Mouse (Mus musculus): ENCODE results near the gene Kmt5c. TPM values are rescaled to one million over a fixed set of nuclear protein-coding genes. Genes with fewer than 3 reads are reported as not detected.

The Kmt5c gene
- polyA plus RNA-seq, 2 experiments: 37.8 to 78.7 TPM

- H3K4me2 ChIP-seq (ENCODE audit: low read depth): peak overlapping the region; percentile 95
- H3K36me3 ChIP-seq (replicated peaks; ENCODE audit: control insufficient read depth, insufficient read depth, low read depth): peaks cover 15% of the 10 kb centered on the region
- TF ChIP-seq CTCF (IDR thresholded peaks at IDR 0.05; ENCODE audit: low read depth): no peak
- TF ChIP-seq EP300 (IDR thresholded peaks at IDR 0.05; ENCODE audit: low read depth): no peak
- H3K4me3 ChIP-seq (ENCODE audit: insufficient read depth in 1 of 2, low read depth in 2 of 2, low read length in 2 of 2): peak overlapping the region; percentile 69 to 99
- H3K9ac ChIP-seq (replicated peaks): peak overlapping the region; percentile 76
- no peak for DNase-seq (ENCODE audit: low read depth in 3 of 3, low spot score in 3 of 3)
- peak overlapping the region; percentile 74 for H3K27ac ChIP-seq
- peaks cover 54 to 62% of the 10 kb centered on the region in 2 experiments for H3K4me1 ChIP-seq (replicated peaks; ENCODE audit: control insufficient read depth in 2 of 2, insufficient read depth in 2 of 2, low read length in 1 of 2)
- 55% methylated on average over 6 of the region's 6 CpGs for WGBS (ENCODE audit: insufficient replicate concordance)
- H3K9me3 ChIP-seq (ENCODE audit: control insufficient read depth, low read length): no peaks in the 10 kb centered on the region
- no peaks in the 10 kb centered on the region for H3K27me3 ChIP-seq (ENCODE audit: control insufficient read depth, insufficient read depth, low read length)
- no peak for ATAC-seq (ENCODE audit: insufficient read depth)
Observed at GRCm38 (mm10) chr7:4742482-4742819, 2.5 kb downstream of the Kmt5c start.

GRCm38 (mm10) chr7:4743354-4743753, 3.4 kb downstream of the Kmt5c start:
- H3K4me2 ChIP-seq (ENCODE audit: low read depth): peak overlapping the region; percentile 95
- H3K4me1 ChIP-seq (replicated peaks; ENCODE audit: control insufficient read depth in 2 of 2, insufficient read depth in 2 of 2, low read length in 1 of 2): peaks cover 63 to 71% of the 10 kb centered on the region in 2 experiments
- peak overlapping the region; percentile 69 to 99 for H3K4me3 ChIP-seq (ENCODE audit: insufficient read depth in 1 of 2, low read depth in 2 of 2, low read length in 2 of 2)
- peak overlapping the region; percentile 76 for H3K9ac ChIP-seq (replicated peaks)
- peaks cover 15% of the 10 kb centered on the region for H3K36me3 ChIP-seq (replicated peaks; ENCODE audit: control insufficient read depth, insufficient read depth, low read depth)
- H3K27ac ChIP-seq: peak overlapping the region; percentile 74
- 17% methylated on average over 2 of the region's 2 CpGs for WGBS (ENCODE audit: insufficient replicate concordance)
- TF ChIP-seq EP300 (IDR thresholded peaks at IDR 0.05; ENCODE audit: low read depth) (peak; percentile 89), CTCF (IDR thresholded peaks at IDR 0.05; ENCODE audit: low read depth) (no peak)
- H3K9me3 ChIP-seq (ENCODE audit: control insufficient read depth, low read length): no peaks in the 10 kb centered on the region
- peak in 1 of 3 experiments; percentile 84 for DNase-seq (ENCODE audit: low read depth in 3 of 3, low spot score in 3 of 3)
- no peaks in the 10 kb centered on the region for H3K27me3 ChIP-seq (ENCODE audit: control insufficient read depth, insufficient read depth, low read length)
- peak; percentile 2; the same call in 1 of the 2 replicates for ATAC-seq (ENCODE audit: insufficient read depth)

GRCm38 (mm10) chr7:4744886-4745285, 5.0 kb downstream of the Kmt5c start:
- Histone ChIP-seq H3K9ac (replicated peaks) (peak overlapping the region; percentile 76), H3K4me2 (ENCODE audit: low read depth) (peak overlapping the region; percentile 95)
- no peak for ATAC-seq (ENCODE audit: insufficient read depth)

GRCm38 (mm10) chr7:4746326-4746980, 6.5 kb downstream of the Kmt5c start:
- Histone ChIP-seq H3K4me3 (ENCODE audit: insufficient read depth in 1 of 2, low read depth in 2 of 2, low read length in 2 of 2) (no peak overlapping the region), H3K27me3 (ENCODE audit: control insufficient read depth, insufficient read depth, low read length) (no peaks in the 10 kb centered on the region), H3K4me2 (ENCODE audit: low read depth) (peak overlapping the region; percentile 95), H3K9ac (replicated peaks) (peak overlapping the region; percentile 61), H3K27ac (peak overlapping the region; percentile 97), H3K36me3 (replicated peaks; ENCODE audit: control insufficient read depth, insufficient read depth, low read depth) (peaks cover 15% of the 10 kb centered on the region), H3K9me3 (ENCODE audit: control insufficient read depth, low read length) (no peaks in the 10 kb centered on the region), H3K4me1 (replicated peaks; ENCODE audit: control insufficient read depth in 2 of 2, insufficient read depth in 2 of 2, low read length in 1 of 2) (peaks cover 72 to 81% of the 10 kb centered on the region in 2 experiments)
- ATAC-seq (ENCODE audit: insufficient read depth) (no peak), DNase-seq (ENCODE audit: low read depth in 3 of 3, low spot score in 3 of 3) (no peak)
- TF ChIP-seq EP300 (IDR thresholded peaks at IDR 0.05; ENCODE audit: low read depth) (no peak), CTCF (IDR thresholded peaks at IDR 0.05; ENCODE audit: low read depth) (no peak)
- 80% methylated on average over 22 of the region's 22 CpGs for WGBS (ENCODE audit: insufficient replicate concordance)

More at GRCm38 (mm10) chr7:4744886-4745285, 5.0 kb downstream of the Kmt5c start:
- H3K36me3 ChIP-seq (replicated peaks; ENCODE audit: control insufficient read depth, insufficient read depth, low read depth): peaks cover 15% of the 10 kb centered on the region
- H3K4me3 ChIP-seq (ENCODE audit: insufficient read depth in 1 of 2, low read depth in 2 of 2, low read length in 2 of 2): no peak overlapping the region
- peaks cover 72 to 77% of the 10 kb centered on the region in 2 experiments for H3K4me1 ChIP-seq (replicated peaks; ENCODE audit: control insufficient read depth in 2 of 2, insufficient read depth in 2 of 2, low read length in 1 of 2)
- no peaks in the 10 kb centered on the region for H3K9me3 ChIP-seq (ENCODE audit: control insufficient read depth, low read length)
- no peaks in the 10 kb centered on the region for H3K27me3 ChIP-seq (ENCODE audit: control insufficient read depth, insufficient read depth, low read length)
- H3K27ac ChIP-seq: peak overlapping the region; percentile 74
- DNase-seq (ENCODE audit: low read depth in 3 of 3, low spot score in 3 of 3): no peak
- 48% methylated on average over 5 of the region's 6 CpGs for WGBS (ENCODE audit: insufficient replicate concordance)
- TF ChIP-seq EP300 (IDR thresholded peaks at IDR 0.05; ENCODE audit: low read depth) (peak; percentile 46; the same call in 1 of the 2 replicates), CTCF (IDR thresholded peaks at IDR 0.05; ENCODE audit: low read depth) (no peak)

- peak overlapping the region; percentile 95 for H3K4me2 ChIP-seq (ENCODE audit: low read depth)
- H3K27me3 ChIP-seq (ENCODE audit: control insufficient read depth, insufficient read depth, low read length): no peaks in the 10 kb centered on the region
- WGBS (ENCODE audit: insufficient replicate concordance): 26% methylated on average over 9 of the region's 9 CpGs
- peak; percentile 93 for TF ChIP-seq EP300 (IDR thresholded peaks at IDR 0.05; ENCODE audit: low read depth)
- no peak for TF ChIP-seq CTCF (IDR thresholded peaks at IDR 0.05; ENCODE audit: low read depth)
- DNase-seq (ENCODE audit: low read depth in 3 of 3, low spot score in 3 of 3) (peak; percentile 83 to 86 (median 83)), ATAC-seq (ENCODE audit: insufficient read depth) (peak; percentile 68)
- peak overlapping the region; percentile 97 for H3K27ac ChIP-seq
- peaks cover 72 to 84% of the 10 kb centered on the region in 2 experiments for H3K4me1 ChIP-seq (replicated peaks; ENCODE audit: control insufficient read depth in 2 of 2, insufficient read depth in 2 of 2, low read length in 1 of 2)
- H3K4me3 ChIP-seq (ENCODE audit: insufficient read depth in 1 of 2, low read depth in 2 of 2, low read length in 2 of 2): peak overlapping the region in 1 of 2 experiments; percentile 17; a peak in 3 of 4 replicates
- no peaks in the 10 kb centered on the region for H3K9me3 ChIP-seq (ENCODE audit: control insufficient read depth, low read length)
- peaks cover 15% of the 10 kb centered on the region for H3K36me3 ChIP-seq (replicated peaks; ENCODE audit: control insufficient read depth, insufficient read depth, low read depth)
- H3K9ac ChIP-seq (replicated peaks): peak overlapping the region; percentile 68
Observed at GRCm38 (mm10) chr7:4747156-4747899, 7.4 kb downstream of the Kmt5c start.

Measured in liver, embryonic 14.5 days (tissue).